Mouse (Mus musculus): ENCODE data around the gene Ldlrad3.

DNA sequence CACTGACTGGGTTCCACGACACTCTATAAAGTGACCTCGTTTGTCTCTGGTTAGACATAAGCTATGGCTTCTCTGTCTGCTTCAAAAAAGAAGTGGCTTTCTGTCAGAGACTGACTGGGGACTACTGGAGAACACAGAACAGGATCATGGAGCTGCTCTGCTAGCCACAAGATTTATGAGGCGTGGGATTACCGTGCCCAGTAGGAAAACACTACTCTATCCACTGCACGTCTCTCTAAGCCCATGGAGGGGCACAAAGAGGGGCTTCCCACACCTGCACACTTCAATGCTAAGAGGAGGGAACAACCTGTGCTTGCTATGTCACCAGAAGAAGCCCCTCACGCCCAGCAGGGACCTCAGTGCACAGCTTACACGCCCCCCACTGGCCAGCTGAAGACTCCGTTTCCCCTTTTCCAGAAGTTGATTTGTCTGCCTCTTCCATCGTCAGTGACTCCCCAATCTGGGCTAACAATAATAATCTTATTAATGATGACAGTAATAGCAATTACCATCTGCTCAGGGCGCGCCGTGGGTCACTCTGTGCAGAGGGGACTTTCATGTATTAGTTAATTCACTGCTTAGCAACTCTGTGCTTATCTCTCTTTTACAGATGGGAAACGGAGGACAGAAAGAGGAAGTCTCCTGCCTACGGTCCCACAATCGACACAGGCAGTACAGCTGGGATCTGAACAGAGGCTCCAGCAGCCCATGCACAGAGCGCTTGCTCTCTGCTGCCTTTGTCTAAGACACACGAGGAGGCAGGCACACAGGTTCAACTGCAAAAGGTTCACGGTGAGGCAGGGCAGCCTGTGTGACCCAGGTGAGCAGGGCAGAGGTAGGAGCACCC lies 149.3 kb downstream of the Ldlrad3 start:
- TF ChIP-seq CTCF (IDR thresholded peaks at IDR 0.05; ENCODE audit: low read depth) = peak; percentile 32; the same call in 1 of the 2 replicates
- no peak for TF ChIP-seq EP300 (IDR thresholded peaks at IDR 0.05; ENCODE audit: low read depth)

All from liver, postnatal 0 days (tissue).